Mouse (Mus musculus) frontal cortex, postnatal 10 days (tissue): Measurements from ENCODE around the gene Hes2.
A peak's percentile ranks its signal among the peaks of the same experiment; 100 is the strongest.

Experiments
- DNase-seq, 2 experiments: peaks; one replicate each; pipeline ENCODE4 v3.0.0; 2022; ENCODE audit warnings: low spot score in 2 of 2, mixed read lengths in 1 of 2

Gene Hes2

DNA sequence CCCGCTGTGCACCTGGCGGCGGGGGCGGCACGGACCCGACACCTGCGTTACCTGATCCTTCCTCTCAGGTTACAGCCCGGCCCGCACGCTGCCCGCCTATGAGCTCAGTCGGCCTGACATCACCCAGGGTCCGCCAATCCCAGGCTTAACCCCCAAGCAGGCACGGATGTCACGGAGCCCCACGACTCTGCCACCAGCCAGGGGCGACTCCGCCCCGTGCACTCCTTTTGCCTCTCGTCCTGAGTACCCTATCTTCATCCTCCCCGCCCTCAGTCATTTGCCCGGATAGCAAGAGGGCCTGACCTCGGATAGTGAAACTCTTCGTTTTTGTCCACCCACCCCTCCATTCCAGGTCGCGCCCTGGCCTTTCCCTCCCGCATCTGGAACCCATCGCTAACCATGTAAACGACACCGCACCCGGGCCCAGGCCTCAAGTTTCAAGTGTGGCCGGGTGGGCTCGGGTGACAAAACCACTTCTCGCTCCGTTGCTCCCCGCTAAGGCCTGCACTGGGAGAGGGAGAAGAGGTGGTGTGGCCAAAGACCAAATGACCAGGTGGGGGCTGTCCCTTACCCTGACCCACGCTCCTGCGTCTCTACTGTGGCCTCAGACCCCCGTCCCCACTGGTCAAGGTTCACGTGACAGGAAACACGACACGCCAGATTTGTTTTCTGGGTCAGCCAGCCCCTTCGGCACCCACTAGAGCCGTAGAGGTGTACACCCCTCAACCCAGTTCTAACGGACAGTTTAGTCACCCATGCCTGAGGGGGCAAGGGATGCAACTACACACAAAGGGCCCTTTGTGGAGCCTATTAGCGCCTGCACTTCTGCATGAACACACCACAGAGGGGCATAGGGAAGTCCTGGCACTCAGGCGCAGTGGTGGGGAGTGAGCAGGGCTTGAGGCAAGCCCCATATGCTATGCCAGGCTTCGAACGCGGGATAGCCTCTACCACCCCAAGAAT lies 26.6 kb upstream of the Hes2 start:
- DNase-seq = no peak

DNA sequence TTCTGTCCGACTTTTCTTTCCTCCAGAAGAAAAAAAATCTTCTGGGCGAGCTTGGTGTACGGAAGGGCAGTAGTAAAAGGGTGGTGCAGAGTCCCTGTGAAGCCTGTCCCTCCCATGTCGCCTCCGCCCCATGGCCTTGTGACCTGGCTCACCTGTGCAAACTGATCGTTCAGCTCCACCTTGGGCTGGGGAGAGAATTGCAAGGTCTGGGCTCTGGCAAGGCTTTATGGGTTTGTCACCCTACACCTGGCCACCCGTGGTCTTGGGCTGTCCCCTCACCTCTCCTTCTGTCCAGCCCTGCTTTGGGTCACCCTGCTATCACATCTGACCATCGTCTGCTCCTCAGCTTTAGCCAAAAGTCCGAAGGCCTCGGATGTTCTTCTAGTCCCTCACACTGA lies 25.9 kb upstream of the Hes2 start:
- DNase-seq = no peak

DNA sequence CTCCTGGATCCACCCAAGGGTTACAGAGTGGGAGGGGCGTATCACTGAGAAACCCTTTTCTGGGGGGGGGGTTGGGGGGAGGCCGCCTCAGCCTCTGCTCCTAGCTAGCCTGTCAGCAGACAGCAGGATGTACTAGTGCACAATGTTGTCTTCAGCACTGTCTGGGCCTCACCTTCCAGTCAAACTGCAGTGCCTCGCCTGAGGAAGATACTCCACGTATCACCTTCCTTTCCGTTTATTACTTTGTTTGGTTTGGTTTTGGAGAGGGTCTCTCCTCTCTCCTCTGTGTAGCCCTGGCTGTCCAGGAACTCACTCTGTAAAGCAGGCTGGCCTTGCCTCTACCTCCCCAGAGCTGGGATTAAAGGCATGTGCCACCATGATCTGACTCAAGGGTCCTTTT lies 25.5 kb upstream of the Hes2 start:
- DNase-seq = no peak

DNA sequence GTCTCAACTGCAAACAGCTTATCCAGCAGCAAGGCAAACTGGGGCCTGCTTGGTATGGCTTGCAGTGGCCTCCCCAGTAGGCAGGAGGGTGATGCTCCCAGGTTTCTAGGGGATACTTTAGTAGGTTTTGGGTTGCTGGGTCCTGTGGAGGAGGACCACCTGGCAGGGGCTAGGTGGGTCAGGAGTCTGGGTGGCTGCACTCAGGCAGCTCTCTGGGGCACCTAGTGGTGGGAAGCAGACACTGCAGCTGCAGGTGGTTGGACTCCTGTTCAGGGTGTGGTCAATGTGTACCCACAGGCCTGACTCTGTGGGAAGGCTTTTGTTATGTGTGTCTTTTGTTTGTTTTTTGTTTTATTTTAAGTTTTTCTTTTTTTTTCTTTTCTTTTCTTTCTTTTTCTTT lies 24.2 kb upstream of the Hes2 start:
- DNase-seq = no peak

DNA sequence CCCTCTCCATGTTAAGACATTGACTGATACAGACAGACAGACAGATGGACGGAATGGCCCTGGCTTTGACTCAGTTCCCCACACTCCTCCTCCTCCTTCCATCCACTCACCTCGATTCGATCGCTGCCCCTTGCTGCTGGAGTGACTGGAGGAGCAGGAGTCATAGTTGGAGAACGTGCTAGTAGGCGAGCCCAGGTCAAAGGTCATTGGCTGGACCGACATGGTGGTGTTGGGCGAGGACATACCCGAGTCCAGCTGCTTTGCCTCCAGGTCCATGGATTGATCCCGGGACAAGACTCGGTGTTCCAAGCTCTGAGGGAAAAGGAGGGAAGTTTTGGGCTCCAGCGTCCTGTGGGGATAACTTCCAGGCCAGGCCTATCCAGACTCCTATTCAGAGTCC lies 23.3 kb upstream of the Hes2 start:
- no peak for DNase-seq

DNA sequence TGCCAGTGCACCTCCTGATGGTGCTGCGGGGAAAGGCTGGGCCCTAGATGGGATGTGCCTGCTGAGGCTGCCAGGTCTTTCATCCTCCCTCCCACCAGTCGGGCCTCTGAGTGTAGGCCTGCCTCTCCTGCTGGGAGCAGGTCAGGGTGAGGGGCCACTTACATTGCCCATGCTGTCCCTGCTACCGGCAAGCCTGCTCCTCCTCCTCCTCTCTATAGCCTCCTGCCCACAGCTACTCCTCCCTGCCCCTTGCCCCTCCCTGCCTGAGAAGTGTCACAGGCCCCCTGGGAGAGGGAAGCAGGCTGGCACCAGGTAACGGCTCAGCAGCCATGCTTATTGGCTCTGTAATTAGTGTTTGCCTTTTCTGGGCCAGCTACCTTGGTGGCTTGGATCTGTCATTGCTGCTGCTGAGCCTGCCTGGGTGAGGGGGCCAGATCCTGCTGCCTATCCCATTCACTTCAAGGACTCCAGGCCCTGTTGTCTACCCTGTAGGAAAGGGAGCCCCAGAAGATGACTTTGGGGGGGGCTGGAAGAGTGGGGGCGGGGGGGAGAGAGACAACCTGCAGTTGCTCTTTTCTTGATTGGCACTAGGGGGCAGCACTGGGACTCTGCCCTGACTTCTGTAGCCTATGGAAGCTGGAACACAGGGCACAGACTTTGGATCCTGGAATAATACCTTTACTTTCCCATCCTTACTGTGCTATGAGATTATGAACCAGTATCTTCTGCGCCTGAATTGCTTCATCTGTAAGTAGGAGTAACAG lies 22.4 kb upstream of the Hes2 start:
- DNase-seq = no peak

DNA sequence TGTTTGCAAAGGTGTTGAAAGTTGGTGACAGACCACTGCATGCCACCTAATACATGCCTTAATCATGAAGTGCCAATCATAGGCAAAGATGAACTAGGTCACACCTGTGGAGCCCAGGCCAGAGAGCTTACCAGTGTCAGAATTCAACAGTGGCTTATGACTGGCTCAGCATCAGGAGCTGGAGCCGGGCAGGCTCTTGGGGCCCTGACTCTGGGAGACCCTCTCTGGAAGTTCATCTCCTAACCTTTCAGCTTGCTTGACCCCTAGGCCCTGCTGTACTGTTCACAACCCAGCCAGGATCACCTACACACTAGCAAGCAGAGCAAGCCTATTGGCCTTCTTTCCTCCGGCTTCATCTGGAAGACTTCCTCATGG lies 21.8 kb upstream of the Hes2 start:
- no peak for DNase-seq

DNA sequence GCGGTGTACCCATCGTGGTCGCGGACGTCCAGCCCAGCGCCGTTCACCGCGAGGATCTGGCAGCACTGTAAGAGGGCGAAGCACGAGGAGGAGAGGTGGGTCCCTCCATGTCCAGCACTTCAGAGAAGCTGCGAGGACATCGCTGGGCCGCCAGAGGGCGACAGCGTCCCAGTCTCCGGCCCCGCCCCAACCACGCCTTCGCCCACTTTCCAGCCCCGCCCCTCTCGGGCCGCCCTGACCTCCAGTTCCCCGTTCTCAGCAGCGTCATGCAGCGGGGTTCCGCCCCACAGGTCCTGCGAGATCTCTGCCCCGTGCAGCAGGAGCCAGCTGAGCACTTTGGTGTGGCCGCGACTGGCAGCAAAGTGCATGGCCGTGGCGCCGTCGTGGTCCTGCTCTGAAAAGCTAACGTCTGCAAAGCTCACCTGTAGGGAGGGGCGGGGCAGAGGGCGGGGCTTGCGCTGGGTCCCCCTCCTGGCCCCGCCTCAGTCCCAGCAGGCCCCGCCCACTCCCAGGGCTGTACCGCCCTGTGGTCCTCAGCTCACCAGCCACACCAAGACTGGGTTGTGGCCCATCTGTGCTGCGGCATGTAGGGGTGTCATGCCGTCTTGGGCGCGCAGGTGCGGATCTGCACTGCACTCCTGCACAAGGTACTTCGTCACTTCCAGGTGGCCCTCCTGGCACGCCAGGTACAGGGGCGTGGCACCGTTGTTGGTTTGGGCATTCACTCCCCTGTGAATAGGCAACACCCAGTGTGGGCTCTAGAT lies 20.0 kb upstream of the Hes2 start:
- peak in 1 of 2 experiments; percentile 76 for DNase-seq

DNA sequence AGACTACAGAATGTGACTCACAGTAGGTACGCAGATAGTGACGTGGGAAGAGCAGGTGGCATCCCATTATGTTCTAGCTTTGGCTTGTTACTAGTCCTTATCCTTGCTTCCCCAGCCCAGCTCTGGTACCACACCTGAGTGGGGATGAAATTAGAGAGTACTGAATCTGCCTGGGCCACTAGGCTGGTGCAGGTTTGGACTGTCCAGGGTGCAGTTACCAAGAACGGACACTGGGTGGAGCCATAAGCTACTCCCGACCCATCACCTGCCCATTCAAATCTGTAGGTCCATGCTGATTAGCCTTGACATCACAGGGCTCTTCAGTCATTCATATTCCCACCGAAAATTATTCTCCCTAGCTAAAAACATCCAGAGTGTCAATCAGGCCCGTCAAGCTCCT lies 18.2 kb upstream of the Hes2 start:
- no peak for DNase-seq

DNA sequence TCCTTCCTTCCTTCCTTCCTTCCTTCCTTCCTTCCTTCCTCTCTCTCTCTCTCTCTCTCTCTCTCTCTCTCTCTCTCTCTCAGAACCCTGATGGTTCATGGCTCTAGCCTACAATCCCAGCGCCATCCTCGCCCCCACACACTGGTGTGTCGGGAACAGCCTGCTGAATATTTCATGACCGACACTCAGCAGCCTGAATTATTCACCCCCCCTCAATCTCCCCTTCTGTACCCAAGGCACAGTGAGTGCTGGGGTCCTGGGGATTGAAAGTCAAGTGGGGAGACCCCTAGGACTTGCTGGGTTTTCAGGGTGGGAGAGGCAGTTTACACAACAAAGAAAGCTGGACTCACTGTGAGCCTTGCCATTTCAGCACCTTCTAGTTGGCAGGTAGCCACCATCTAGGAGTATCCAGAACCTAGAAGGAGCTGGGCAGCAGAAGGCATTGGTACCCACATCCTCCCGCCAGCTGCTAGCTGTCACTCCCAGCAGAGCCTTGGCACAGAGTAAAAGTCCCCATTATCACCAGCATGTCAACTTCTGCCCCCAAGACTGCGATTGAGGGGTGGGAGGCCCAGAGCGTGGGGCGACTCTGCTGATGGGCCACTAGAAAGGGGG lies 17.0 kb upstream of the Hes2 start:
- no peak for DNase-seq

DNA sequence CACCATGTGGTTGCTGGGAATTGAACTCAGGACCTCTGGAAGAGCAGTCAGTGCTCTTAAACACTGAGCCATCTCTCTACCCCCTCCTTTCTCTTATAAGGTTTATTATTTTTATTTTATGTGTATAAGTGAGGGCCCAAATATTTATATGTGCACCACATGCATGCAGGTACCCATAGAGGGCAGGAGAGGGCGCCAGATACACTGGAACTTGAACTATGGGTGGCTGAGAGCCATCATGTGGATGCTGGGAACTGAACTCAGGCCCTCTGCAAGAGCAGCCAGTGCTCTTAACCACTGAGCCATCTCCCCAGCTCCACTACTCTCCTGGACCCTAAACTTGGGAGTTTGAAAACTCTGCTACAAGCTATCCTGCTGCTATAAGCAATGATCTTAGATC lies 15.0 kb upstream of the Hes2 start:
- no peak for DNase-seq

DNA sequence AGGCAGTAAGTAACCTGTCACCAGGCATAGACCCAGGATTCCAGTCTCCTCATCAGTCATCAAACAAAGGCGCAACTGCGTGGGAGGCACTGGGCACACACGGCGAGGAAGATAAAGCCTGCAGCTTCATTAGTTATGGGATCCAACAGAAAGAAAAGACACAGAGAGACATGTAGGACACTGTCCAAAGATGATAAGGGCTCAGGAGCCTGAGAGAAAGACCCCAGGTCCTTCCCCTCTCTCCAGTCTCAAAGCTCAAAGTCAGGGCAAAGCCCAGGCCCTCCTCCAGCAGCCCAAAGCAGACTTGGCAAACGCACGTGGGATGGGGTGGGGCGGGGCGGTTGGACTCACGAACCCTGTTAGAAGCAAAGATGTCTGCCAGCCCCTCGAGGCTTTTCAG lies 13.2 kb upstream of the Hes2 start:
- no peak for DNase-seq

DNA sequence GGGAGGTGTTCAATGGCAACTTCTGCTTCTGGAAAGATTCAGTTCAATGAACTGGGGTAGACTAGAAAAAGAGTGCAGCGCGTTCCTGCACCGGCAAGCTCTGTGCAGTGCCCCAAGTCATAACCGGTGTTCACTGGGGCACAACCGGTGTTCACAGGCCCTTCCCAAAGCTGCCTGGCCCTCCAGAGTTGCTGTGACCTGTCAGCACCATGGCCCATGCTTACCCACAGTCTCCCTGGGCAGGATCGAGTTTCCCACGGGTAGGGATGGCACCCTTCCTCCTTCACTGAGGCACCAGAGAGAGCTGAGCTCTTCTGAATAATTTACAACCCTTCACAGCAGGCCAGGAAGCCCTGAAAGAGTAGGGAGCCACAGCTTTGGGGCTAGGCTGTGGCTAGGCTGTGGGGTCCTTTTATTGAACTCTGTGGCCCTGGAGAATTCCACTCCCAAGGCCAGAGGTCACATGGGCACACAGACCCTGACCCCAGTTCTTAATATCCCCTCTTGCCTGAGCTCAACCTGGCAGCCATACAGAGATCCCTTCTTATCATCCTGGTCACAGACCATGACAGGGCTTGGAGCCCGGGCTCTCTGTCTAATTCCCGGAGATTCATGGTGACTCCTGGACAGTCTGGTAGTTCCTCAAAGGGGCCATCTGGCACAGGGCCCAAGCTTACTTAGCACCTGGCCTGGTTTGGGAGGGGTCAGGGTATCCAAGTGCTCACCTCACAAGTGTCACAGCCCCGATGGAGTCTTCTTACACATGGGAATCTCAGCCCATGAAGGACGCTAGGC lies 12.4 kb upstream of the Hes2 start:
- DNase-seq = no peak

DNA sequence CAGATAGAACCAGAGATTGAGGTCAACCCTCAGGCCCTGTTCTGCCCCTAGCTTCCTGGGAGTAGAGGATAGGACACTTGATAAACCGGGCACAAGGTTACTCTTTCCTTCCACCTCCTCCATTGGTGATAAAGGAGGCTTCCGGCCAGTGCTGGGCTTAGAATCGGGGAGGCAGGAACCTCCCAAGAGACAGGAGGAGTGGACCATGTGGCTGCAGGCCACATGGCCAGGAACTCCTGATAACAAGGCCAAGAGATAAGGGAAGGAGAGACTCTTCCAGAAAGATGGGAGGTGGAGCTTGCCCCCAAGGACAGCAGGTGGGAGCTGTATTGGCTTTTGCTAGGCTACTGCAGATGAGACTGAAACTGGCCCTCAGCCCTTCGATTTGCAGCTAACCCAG lies 8.1 kb upstream of the Hes2 start:
- no peak for DNase-seq

DNA sequence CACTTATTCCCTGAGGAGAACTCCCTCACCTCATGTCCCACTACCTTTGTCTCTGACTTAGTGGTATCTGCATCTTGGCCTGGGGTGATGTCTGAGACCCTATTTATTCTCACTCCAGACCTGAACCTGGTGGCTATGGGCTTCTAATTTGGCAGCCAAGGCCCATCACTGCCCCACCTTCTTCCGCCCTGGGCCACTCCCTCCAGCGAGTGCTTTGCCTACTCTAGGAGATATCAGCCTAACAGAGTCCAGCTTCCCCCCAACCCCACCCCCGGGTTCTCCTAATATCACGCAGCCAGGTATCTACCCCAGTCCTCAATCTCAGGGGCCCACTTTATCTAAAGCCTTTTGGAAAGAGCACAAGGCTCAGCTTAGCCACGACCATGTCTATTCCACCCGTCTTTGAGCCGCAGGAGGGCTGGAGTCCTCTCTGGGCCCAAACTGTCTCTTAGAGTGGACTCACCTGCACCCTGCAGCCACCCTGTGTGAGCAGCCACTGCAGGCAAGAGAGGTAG lies 7.2 kb upstream of the Hes2 start:
- no peak for DNase-seq

DNA sequence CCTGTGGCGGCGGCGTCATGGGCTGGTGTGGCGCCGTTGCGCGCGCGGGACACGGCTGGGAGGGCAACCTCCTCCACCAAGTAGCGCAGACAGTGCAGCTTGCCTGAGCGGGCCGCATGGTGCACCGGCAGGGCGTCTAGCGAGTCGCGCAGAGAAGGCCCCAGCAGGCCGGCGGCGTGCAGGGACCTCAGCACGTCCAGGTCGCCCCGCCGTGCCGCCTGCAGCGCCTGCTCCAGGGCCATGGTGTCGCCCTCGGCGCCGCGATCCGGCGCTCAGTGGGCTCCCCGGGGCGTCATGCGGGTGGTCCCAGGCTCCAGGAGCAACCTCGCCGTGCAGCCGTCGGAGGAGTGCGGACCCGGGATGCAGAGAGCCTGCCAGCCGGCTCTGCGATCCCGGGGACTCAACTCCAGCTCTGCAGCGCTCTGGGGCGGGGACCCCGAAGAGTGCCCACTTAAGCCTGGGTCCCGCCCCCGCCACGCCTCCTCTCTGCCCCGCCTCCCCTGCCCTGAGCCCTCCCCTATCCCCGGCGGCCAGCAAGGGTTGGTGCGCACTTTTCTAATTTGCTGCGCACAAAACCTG lies 6.6 kb upstream of the Hes2 start, which contains the start of gene Espn:
TSS of gene Espn (minus strand) at position 406 of the 579 bp plus-strand sequence.
- no peak for DNase-seq

DNA sequence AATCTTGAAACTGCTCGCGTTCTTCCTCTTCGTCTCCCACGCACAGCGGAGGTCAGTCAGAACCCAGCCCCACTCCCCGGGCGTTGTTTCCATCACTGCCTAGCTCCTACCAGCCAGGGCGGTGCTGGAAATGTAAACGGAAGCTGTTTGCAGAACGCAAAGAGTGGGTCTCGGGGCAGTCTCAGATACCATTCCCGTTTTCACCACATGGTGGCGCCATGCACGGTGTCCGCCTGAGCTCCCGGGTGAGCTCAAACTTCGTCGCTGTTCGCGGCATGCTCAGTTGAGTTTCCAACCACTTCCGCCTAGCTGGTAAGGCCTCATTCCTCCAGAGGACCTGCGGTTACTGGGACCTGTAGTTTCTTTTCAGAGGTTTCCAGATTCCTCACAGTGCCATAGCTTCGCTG lies 4.9 kb upstream of the Hes2 start:
- DNase-seq = peak in 1 of 2 experiments; percentile 64

DNA sequence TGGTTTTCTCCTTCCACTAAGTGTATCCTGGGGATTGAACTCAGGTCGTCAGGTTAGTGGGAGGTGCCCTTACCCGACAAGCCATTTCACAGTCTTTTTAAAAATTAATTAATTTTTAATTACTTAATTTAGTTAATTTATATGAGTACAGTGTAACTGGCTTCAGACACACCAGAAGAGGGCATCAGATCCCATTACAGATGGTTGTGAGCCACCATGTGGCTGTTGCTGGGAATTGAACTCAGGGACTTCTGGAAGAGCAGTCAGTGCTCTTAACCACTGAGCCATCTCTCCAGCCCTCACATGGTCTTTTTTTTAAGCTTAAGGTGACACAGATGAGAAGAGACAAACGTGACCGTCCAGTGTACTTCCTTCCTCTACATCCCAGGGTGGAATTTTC lies 3.6 kb upstream of the Hes2 start:
- no peak for DNase-seq

DNA sequence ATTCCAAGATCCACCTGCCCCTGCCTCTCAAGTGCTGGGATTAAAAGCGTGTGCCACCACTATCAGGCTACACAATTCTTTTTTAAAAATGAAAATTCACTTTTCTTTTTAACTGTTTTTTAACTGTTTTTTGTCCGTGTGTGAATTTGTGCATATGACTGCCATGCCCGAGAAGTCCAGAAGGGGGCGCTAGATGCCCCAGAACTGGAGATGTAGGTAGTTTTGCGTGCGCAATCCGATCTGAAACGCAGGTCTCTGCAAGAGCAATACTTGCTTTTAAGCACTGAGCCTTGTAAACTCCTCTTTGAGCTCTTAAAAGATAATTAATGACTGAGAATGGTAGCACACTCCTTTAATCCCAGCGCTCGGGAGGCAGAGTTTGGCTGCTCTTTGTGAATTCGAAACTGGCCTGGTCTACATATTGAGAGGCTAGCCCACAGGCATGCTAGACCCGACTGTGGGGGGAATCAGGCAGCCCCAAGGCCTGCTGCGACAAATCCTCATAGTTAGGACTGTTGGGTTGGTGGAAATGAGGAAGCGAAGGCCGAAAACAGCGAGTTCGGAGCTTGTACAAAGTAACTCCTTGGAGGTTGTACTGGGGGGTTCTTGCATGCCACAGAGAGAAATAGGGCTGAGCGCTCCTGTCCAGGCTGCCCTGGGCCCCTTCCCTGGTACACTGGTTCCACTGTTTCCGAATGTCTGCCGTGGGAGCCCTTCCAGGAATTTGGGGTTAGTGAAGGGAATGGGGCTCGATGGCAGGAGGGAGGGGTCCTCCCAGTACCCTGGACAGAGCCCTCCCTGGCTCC lies 685 bp upstream of the Hes2 start:
- DNase-seq = no peak

DNA sequence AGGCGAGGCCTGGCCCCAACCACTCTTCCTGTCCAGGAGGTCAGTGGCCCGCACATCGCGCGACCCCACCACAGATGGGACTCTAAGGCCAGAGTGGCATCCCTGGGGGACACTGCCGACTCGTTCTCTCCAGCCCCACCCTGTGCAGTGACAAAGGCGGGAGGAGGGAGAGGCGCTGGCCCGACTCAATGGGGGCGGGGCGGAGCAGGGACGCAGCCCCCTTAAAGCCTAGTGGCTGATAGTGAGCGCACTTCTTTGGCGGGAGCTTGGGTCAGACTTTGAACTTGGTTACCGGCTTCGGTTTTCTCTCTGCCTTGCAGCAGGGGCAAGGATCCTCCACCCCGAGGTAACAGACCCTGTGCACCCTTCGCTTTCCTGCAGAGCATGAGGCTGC lies 615 bp downstream of the Hes2 start:
- no peak for DNase-seq
